Mouse (Mus musculus) testis, adult 2 months (tissue): Measurements from ENCODE around the gene Irak2. TPM values are rescaled to one million over a fixed set of nuclear protein-coding genes. Genes with fewer than 3 reads are reported as not detected.
A peak's percentile ranks its signal among the peaks of the same experiment; 100 is the strongest.

Experiments used
- H3K27ac ChIP-seq: fragments of 200-500 bp; 2 replicates; pipeline ENCODE4 v1.5.1; 2012; ENCODE audit warnings: low read depth, low read length; ENCODE audit not compliant: control insufficient read depth, insufficient read depth
- H3K27me3 ChIP-seq: fragments of 200-500 bp; 2 replicates; pipeline ENCODE4 v1.6.1; 2012; ENCODE audit warnings: mild to moderate bottlenecking, low read length, moderate library complexity; ENCODE audit not compliant: control insufficient read depth, insufficient read depth
- H3K36me3 ChIP-seq: fragments of 200-500 bp; 2 replicates; pipeline ENCODE4 v1.6.1; 2012; ENCODE audit warnings: mild to moderate bottlenecking, low read length; ENCODE audit not compliant: control insufficient read depth, insufficient read depth
- H3K4me1 ChIP-seq: fragments of 200-500 bp; 2 replicates; pipeline ENCODE4 v1.6.1; 2012; ENCODE audit warnings: low read length; ENCODE audit not compliant: control insufficient read depth, insufficient read depth
- H3K4me3 ChIP-seq: fragments of 200-500 bp; 2 replicates; pipeline ENCODE4 v1.5.1; 2012; ENCODE audit warnings: low read depth, mild to moderate bottlenecking, low read length, moderate library complexity, mixed read lengths; ENCODE audit not compliant: control insufficient read depth
- CTCF ChIP-seq: fragments of 200-500 bp; IDR thresholded peaks from 2 replicates; pipeline ENCODE4 v1.5.1; 2012; ENCODE audit warnings: low read depth, mild to moderate bottlenecking, inconsistent platforms, low read length, moderate library complexity; ENCODE audit not compliant: control insufficient read depth, insufficient read depth, insufficient replicate concordance
- POLR2A ChIP-seq: fragments of 200-500 bp; IDR thresholded peaks from 2 replicates; pipeline ENCODE4 v1.6.1; 2012; ENCODE audit warnings: low read depth, mild to moderate bottlenecking, inconsistent platforms, low read length, moderate library complexity; ENCODE audit not compliant: control insufficient read depth
- polyA plus RNA-seq: library from polyadenylated mRNA; depleted of rRNA; stranded (reverse); fragments of >200 nt; gene quantifications from 2 replicates; pipeline ENCODE4 v1.2.3, GENCODE M21; 2012

Irak2 gene
- polyA plus RNA-seq, 1 experiment: 2.4 TPM

DNA sequence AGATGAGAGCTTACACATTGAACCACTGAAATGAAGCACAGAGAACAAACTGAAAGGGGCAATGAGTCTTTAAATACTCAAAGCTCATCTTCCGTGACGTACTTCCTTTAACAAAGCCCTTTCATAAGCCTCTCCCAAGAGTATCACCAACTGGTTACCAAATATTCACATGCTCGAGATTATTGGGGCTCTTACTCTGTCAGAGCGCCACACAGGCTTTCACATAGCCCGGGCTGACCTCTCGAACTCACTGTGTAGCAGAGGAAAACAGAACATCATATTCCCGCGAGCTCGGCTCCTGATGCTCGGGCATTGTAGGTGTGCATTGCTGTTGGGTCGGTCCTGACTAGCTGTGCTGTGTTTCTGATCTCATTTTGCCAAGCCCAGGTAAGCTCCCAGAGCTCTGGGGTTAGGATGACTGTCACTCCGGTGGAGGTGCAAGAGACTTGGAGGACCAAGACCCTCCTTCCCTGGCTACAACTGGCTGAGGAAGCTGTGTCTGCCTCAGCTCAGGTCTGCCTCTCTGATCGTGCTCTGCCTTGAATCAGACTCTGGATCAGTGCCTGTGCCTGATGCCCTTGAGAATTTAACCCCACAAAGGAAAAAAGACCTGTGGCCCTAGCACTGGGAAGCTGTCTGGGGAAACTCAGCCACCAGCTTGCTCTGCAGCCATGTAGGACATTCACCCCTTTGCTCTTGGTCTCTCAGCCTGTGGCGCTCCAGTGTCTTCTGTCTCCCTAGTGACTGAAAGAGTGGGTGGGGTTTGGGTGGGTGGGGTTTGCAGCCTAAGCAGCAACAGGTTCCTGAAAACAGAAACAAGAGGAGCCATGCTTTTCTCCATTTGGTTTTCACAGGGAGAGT is 22.5 kb downstream of the Irak2 start:
- Histone ChIP-seq H3K27ac (peak overlapping the region; percentile 60), H3K36me3 (no peaks in the 10 kb centered on the region), H3K27me3 (no peaks in the 10 kb centered on the region), H3K4me3 (no peak overlapping the region), H3K4me1 (peaks cover 5% of the 10 kb centered on the region; the same call in 1 of the 2 replicates)
- no peak for TF ChIP-seq POLR2A
- TF ChIP-seq CTCF: no peak

DNA sequence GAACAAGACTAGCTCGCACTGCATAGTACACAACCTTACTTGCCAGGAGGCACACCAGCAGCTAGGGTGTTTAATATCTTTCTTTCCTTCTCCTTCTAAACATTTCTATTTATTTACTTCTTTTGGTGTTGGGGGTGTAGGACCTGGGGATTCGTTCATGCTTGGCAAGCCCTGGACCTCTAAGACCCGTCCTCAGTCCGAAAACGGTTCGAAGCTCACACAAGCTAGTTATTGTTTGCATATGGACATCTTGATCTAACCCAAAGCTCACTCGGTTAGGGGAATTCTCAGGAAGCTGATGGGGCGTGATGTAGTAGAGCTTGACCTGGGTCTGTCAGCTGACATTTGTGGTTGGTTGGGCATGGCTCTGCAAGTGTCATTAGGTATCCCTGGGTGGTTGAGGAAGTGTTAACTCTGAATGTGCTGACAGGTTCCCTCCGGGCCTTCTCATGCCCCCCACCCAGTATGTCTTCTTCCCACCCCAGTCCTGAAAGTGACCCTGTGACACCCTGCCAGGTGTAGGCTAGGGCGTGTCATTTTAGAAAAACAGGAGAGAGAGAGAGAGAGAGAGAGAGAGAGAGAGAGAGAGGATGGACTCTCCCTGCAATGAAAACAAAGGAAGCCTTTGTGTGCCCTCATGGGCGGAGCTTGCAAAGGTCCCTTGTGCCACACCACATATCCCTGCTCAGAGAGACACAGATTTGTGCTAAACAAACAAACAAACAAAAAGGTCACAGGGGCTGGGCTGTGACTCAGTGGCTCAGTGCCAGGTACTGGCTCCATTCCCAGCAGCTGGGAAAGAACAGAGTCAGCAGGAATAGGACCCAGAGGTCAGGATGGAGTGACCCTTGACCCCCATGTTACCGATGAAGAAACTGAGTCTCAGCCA is 23.3 kb downstream of the Irak2 start:
- no peak for TF ChIP-seq POLR2A
- no peak for TF ChIP-seq CTCF
- Histone ChIP-seq H3K36me3 (no peaks in the 10 kb centered on the region), H3K4me1 (peaks cover 4% of the 10 kb centered on the region; the same call in 1 of the 2 replicates), H3K27me3 (no peaks in the 10 kb centered on the region), H3K4me3 (no peak overlapping the region), H3K27ac (no peak overlapping the region)

DNA sequence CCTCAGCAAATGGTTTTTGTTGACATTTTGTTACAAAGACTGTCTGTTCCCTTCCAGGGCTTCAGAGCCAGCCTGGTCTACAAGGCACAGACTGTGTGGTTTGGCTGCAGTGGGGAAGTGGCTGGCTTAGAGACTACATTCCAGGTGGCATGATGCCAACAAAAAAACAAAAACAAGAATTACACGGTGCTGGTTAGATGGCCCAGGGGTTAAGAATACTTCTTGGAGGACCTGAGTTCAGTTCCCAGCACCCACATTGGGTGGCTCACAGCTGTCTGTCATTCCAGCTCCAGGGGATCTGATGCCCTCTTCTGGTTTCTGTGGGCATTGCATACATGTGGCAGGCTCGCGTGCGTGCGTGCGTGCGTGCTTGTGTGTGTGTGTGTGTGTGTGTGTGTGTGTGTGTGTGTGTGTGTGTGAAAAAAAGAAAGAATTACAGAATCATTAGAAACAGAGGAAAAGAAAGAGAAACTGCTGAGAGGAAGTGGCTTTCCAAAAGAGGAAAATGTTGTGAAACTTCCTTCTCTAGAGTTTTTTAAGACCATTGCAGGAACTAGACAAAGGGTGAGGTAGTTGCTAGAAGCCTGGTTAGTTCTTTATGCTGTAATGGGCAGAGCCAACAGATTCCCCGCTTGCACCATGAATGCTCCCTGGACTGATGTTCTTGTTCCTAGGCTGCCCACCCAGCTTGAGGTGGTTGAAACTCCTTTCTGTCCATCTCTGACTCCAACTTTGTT is 24.9 kb downstream of the Irak2 start:
- no peak overlapping the region for H3K4me3 ChIP-seq
- H3K36me3 ChIP-seq: no peaks in the 10 kb centered on the region
- peaks cover 8% of the 10 kb centered on the region for H3K4me1 ChIP-seq
- no peaks in the 10 kb centered on the region for H3K27me3 ChIP-seq
- TF ChIP-seq CTCF (no peak; the same call in 1 of the 2 replicates), POLR2A (no peak)
- H3K27ac ChIP-seq: no peak overlapping the region

DNA sequence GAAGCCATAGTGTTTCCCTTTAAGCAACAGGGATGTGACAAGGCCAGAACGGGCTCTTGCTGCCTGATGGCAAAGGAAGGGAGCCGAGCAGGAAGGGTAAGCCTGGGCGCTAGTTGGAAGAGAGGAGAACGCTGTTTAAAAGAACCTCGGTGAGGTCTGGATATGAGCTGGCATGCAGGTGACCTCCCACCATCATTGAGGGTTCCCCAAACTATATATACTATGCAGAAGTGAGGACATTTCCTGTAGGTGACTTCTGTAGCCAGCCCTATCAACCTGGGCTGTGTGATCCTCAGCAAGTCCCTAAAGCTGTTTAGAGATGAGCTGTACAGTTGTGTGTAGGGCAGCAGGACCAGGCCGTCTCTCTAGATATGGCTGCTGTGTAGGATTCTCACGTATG is 26.0 kb downstream of the Irak2 start:
- no peak overlapping the region for H3K27ac ChIP-seq
- TF ChIP-seq CTCF: no peak
- TF ChIP-seq POLR2A: no peak
- H3K27me3 ChIP-seq: no peaks in the 10 kb centered on the region
- no peaks in the 10 kb centered on the region for H3K36me3 ChIP-seq
- no peak overlapping the region for H3K4me3 ChIP-seq
- H3K4me1 ChIP-seq: peaks cover 8% of the 10 kb centered on the region

GRCm38 (mm10) chr6:113667611-113668122 is 29.4 kb downstream of the Irak2 start:
- TF ChIP-seq POLR2A (no peak), CTCF (no peak)
- Histone ChIP-seq H3K4me3 (no peak overlapping the region), H3K4me1 (peaks cover 4% of the 10 kb centered on the region), H3K27ac (peak overlapping the region; percentile 52), H3K27me3 (no peaks in the 10 kb centered on the region), H3K36me3 (no peaks in the 10 kb centered on the region)

- H3K4me3 ChIP-seq: no peak overlapping the region
- H3K4me1 ChIP-seq: peaks cover 4% of the 10 kb centered on the region
- TF ChIP-seq CTCF (no peak), POLR2A (no peak)
- no peaks in the 10 kb centered on the region for H3K36me3 ChIP-seq
- H3K27ac ChIP-seq: peak overlapping the region; percentile 2
- H3K27me3 ChIP-seq: no peaks in the 10 kb centered on the region
These were observed 30.3 kb downstream of the Irak2 start for GRCm38 (mm10) chr6:113668287-113669154.
